Mouse (Mus musculus) forebrain, embryonic 11.5 days (tissue): ENCODE measurements at regions not wholly inside any gene's neighbourhood (a gene's known extent, or its start where the extent isn't known, plus 50 kb on each side); places are given as distances from the start of the nearest gene placed in this dataset.

ENCODE experiments used
- ATAC-seq: fragments of 200-750 bp; cut with Nextera tagmentation; replicated peaks from 2 replicates; pipeline ENCODE4 v1.8.0; 2017; ENCODE audit warnings: moderate TSS enrichment; ENCODE audit not compliant: low FRiP score
- DNase-seq: peaks from one replicate; pipeline ENCODE4 v3.0.0-alpha.2; 2017; ENCODE audit warnings: low spot score
- H3K27ac ChIP-seq: fragments of 300-500 bp; sonication (generic); 2 replicates; pipeline ENCODE4 v1.5.1; 2014; ENCODE audit warnings: low read depth, low read length
- H3K27me3 ChIP-seq: fragments of 300-500 bp; sonication (generic); 2 replicates; pipeline ENCODE4 v1.6.1; 2014; ENCODE audit warnings: mild to moderate bottlenecking, low read length, mixed read lengths; ENCODE audit not compliant: control insufficient read depth, insufficient read depth
- H3K36me3 ChIP-seq: fragments of 300-500 bp; sonication (generic); 2 replicates; pipeline ENCODE4 v1.6.1; 2014; ENCODE audit warnings: mild to moderate bottlenecking, low read length, moderate library complexity, mixed read lengths; ENCODE audit not compliant: control insufficient read depth, insufficient read depth
- H3K4me1 ChIP-seq: fragments of 300-500 bp; sonication (generic); replicated peaks from 2 replicates; pipeline ENCODE4 v1.6.1; 2014; ENCODE audit warnings: low read length, mixed read lengths; ENCODE audit not compliant: control insufficient read depth, insufficient read depth
- H3K4me2 ChIP-seq: fragments of 300-500 bp; sonication (generic); 2 replicates; pipeline ENCODE4 v1.6.1; 2014; ENCODE audit warnings: low read depth, mild to moderate bottlenecking, low read length, moderate library complexity, mixed read lengths; ENCODE audit not compliant: severe bottlenecking
- H3K4me3 ChIP-seq: fragments of 300-500 bp; sonication (generic); 2 replicates; pipeline ENCODE4 v1.5.1; 2014; ENCODE audit warnings: low read depth, low read length
- H3K9ac ChIP-seq: fragments of 300-500 bp; sonication (generic); 2 replicates; pipeline ENCODE4 v1.6.1; 2014; ENCODE audit warnings: low read length
- H3K9me3 ChIP-seq: fragments of 300-500 bp; sonication (generic); 2 replicates; pipeline ENCODE4 v1.6.1; 2016; ENCODE audit warnings: low read length, mixed read lengths; ENCODE audit not compliant: control insufficient read depth
- WGBS: fragments of 180-500 bp; shearing (Covaris S2); extraction: QIAGEN DNeasy Blood & Tissue Kit; methylation state at CpG from one replicate; pipeline ENCODE4 v1.1.7; 2014; 5-methylcytosine and 5-hydroxymethylcytosine counted together

DNA sequence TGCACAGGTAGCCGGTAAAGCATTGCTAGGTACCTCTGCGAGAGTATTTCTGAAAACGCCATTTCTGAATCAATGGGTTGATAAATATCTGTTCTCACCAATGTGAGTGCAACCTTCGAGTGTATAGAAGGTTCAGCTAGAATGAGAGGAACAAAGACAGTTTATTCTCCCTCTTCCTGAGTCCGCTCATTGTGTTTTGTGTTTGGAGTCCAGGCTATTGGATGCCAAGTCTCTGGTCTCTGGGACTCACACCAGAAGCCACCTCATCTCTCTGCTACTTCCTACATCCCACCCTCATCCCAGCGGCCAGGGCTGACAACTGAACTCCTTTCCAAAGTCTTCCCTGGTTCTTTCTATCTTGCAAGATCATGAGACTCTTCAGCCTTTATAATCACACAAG is 62.7 kb downstream of the Lrrc30 start:
- no peak overlapping the region for H3K27ac ChIP-seq
- H3K36me3 ChIP-seq = no peaks in the 10 kb centered on the region
- DNase-seq (no peak), ATAC-seq (no peak)
- H3K4me3 ChIP-seq = no peak overlapping the region
- no peak overlapping the region for H3K9ac ChIP-seq
- no peaks in the 10 kb centered on the region for H3K9me3 ChIP-seq
- 92% methylated on average over 6 of the region's 6 CpGs for WGBS
- H3K4me1 ChIP-seq = no peaks in the 10 kb centered on the region
- no peaks in the 10 kb centered on the region for H3K27me3 ChIP-seq
- H3K4me2 ChIP-seq = no peak overlapping the region

DNA sequence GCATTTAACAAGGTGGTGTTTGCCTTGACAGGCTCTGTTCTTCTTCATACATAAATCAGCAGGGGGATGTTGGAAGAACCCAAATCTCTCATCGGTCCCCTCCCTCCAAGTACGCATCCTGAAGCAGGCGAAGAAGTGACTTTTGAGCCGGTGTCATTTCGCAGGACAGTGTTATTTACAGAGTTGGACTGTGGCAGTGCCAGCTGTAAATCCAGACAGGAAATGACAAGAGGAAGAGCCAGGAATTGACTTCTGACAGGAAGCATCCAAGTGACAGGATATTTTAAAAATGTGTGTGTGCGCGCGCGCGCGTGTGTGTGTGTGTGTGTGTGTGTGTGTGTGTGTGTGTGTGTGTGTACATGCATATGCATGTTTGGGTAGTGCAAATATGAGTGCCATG is 66.3 kb downstream of the Lrrc30 start:
- WGBS = 90% methylated on average over 11 of the region's 11 CpGs
- Histone ChIP-seq H3K27me3 (no peaks in the 10 kb centered on the region), H3K9me3 (no peaks in the 10 kb centered on the region), H3K4me2 (no peak overlapping the region), H3K4me3 (no peak overlapping the region), H3K27ac (no peak overlapping the region), H3K9ac (no peak overlapping the region), H3K36me3 (no peaks in the 10 kb centered on the region), H3K4me1 (no peaks in the 10 kb centered on the region)
- no peak for ATAC-seq
- DNase-seq = no peak

DNA sequence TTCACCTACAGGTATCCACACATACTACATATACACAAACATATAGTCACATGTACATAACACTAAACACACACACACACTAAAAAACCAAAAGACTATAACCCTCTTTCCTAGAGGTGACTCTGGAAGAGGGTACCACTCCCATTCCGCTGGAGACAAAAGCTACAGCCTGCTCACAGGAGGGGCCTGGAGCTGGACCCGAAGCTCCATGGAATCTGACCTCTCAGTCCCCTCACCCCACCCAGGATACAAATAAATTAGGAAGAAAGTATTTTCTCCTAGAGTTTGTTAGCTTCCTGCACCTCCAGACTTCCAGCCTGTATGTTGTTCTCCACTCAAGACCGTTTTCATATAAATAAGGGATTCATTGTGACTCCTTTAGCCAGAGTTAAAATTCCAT is 66.8 kb downstream of the Lrrc30 start:
- Histone ChIP-seq H3K4me2 (no peak overlapping the region), H3K9ac (no peak overlapping the region), H3K9me3 (no peaks in the 10 kb centered on the region), H3K27me3 (no peaks in the 10 kb centered on the region), H3K4me1 (no peaks in the 10 kb centered on the region), H3K36me3 (no peaks in the 10 kb centered on the region), H3K4me3 (no peak overlapping the region), H3K27ac (no peak overlapping the region)
- DNase-seq (no peak), ATAC-seq (no peak)
- WGBS = 53% methylated on average over 3 of the region's 3 CpGs

DNA sequence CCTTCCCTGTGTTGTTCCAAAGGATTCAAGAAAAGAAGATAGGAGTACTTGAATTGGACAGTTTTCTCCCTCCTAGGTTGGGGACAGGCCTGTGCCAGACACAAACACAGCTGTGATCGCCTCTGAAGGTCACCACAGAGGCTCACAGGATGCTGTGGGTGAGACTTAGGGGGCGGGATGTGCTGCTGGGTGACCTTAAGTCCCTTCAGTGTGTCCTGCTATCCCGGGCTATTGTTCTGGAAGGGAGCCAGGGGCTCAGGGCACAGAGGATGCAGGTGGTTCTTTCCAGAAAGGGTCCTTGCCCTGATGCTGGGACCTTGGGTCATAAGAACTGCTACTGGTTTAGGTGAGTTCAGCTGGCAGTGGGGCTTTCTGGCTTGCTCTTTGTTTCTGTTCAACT is 67.7 kb downstream of the Lrrc30 start:
- Histone ChIP-seq H3K9me3 (no peaks in the 10 kb centered on the region), H3K4me2 (no peak overlapping the region), H3K36me3 (no peaks in the 10 kb centered on the region), H3K27ac (no peak overlapping the region), H3K4me1 (no peaks in the 10 kb centered on the region), H3K4me3 (no peak overlapping the region), H3K27me3 (no peaks in the 10 kb centered on the region), H3K9ac (no peak overlapping the region)
- 63% methylated on average over 3 of the region's 3 CpGs for WGBS
- ATAC-seq = no peak
- DNase-seq = no peak

DNA sequence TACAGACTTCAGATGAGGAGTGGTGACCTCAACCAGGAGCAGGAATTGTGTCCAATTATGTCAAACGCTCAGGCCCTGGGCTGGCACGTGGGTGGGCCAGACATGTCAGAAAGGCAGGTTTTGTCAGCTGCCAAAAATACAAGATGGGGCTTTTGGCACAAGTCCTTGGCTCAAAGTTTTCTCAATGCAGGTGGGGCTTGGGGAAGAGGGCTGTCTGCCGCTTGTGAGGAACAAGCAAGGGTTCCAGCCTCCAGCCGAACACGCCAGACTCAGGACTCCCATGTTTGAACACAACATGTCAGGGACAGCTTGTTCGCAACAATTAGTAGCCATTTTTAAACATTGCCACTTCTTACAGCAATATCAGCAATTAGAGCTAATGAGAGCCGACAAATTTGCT is 69.5 kb downstream of the Lrrc30 start:
- Histone ChIP-seq H3K27ac (no peak overlapping the region), H3K4me2 (no peak overlapping the region), H3K9ac (no peak overlapping the region), H3K4me3 (no peak overlapping the region), H3K4me1 (no peaks in the 10 kb centered on the region), H3K27me3 (no peaks in the 10 kb centered on the region), H3K9me3 (no peaks in the 10 kb centered on the region), H3K36me3 (no peaks in the 10 kb centered on the region)
- 82% methylated on average over 7 of the region's 7 CpGs for WGBS
- no peak for DNase-seq
- ATAC-seq = no peak

DNA sequence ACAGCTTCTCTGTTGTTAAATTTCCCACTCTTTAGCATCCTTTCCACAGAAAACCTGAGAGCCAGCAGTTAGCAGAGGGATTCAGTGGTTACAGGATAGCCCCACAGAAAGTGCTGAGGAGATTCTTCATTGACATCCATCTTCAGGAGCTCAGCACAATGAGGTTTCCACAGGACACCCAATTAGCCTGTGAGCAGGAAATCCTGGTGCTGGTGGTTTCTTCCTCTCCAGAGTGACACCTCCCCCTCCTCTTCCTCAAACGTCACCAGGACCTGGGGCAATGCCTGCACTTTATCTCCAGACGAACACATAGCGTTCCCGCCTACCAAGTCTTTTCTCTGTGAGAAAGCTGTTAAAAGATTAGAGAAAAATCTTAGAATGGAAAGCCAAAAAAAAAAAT is 70.7 kb downstream of the Lrrc30 start:
- no peak for DNase-seq
- ATAC-seq = no peak
- no peak overlapping the region for H3K9ac ChIP-seq
- no peaks in the 10 kb centered on the region for H3K27me3 ChIP-seq
- H3K27ac ChIP-seq = no peak overlapping the region
- no peak overlapping the region for H3K4me3 ChIP-seq
- no peaks in the 10 kb centered on the region for H3K4me1 ChIP-seq
- H3K4me2 ChIP-seq = no peak overlapping the region
- H3K9me3 ChIP-seq = no peaks in the 10 kb centered on the region
- no peaks in the 10 kb centered on the region for H3K36me3 ChIP-seq
- WGBS = 88% methylated on average over 4 of the region's 4 CpGs

DNA sequence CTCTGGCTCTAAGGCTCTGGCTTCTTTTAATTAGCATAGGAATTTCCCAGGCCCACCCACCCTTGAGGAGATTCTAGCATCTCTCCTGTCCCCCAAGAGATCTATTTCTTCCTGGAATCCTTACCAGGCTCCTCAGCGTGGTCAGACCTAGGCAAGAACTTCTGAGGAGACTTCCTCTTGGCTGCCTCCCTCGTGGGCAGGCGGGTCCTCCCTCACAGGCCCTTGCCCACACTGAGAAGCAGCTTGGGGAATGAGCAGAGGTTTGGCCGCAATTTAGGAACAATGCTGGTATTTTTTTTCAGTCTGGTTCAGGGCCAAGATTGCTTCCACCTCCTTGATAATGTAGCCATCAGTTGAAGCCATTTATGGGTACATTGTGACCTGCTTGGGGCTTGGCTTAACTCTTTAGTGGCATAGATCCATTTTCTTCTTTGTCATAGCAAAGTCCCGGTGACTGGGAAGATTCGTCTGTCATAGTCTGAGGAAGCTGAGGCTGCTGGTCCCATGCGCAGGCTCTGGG is 75.1 kb downstream of the Lrrc30 start:
- no peaks in the 10 kb centered on the region for H3K9me3 ChIP-seq
- no peaks in the 10 kb centered on the region for H3K36me3 ChIP-seq
- H3K27ac ChIP-seq = no peak overlapping the region
- H3K4me3 ChIP-seq = no peak overlapping the region
- no peaks in the 10 kb centered on the region for H3K27me3 ChIP-seq
- DNase-seq (no peak), ATAC-seq (no peak)
- no peak overlapping the region for H3K9ac ChIP-seq
- H3K4me1 ChIP-seq = no peaks in the 10 kb centered on the region
- no peak overlapping the region for H3K4me2 ChIP-seq
- WGBS = 77% methylated on average over 7 of the region's 7 CpGs

DNA sequence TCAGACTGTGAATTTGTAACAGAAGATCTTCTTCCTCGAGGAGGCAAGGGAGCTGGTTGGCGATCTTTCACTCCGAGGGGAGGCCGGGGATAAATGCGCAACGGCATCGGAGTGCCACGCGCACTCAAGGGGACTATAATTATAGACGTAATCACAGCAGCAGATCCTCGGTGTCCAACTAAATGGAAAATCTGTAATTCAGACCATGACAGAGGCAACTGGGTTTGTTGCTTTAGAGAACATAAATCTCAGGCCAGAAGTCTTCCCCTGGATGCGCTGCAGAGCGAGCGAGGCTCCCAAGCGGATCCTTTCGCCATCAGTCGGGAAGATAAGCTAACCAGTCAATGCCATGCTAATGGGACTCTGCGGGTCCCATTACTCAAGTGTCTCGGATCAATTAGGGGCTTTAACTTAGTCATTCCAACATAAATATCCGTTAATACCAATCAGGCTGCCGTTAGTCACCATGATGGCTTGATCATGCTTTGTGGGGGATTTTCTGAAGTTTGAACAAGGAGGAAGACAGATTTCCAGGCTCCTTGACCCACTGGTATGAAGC is 79.9 kb downstream of the Lrrc30 start:
- Histone ChIP-seq H3K4me3 (no peak overlapping the region), H3K36me3 (no peaks in the 10 kb centered on the region), H3K9ac (no peak overlapping the region), H3K4me1 (no peaks in the 10 kb centered on the region), H3K27me3 (no peaks in the 10 kb centered on the region), H3K27ac (no peak overlapping the region), H3K9me3 (no peaks in the 10 kb centered on the region), H3K4me2 (no peak overlapping the region)
- WGBS = 92% methylated on average over 21 of the region's 21 CpGs
- ATAC-seq (no peak), DNase-seq (no peak)

DNA sequence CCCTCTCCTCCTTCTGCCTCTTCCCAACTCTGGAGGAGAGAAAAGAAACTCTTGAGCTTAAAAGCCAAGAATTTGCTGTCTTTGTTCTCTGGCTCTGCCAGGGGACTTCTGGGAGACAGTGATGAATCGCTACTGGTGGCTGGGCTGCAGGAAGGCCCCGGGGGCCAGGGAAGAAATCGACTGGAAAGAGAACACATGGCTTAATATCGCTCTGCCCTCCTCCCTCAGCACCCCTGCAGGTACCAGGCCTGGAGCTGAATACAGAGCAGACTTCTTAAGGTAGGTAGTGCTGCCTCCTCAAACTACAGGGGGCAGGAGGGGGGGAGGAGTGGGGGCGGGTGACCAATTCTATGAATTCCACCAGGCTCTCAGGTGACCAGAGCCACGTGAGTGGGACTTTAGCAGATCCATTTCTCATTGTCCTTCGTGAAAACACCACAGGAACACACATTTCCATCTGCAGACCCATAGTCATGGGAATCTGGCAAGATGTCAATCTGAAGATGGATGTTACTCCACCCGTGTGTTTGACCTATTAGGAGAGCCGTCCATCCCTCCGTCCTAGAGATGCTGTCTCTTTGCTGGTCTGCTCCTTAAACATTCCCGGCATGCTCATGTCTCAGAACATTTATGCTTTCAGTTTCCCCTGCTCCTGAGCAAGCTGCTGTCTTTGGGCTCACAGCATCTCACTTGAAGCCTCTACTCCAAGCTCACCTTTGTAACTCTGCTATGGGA is 83.4 kb downstream of the Lrrc30 start:
- Histone ChIP-seq H3K27me3 (no peaks in the 10 kb centered on the region), H3K4me1 (no peaks in the 10 kb centered on the region), H3K9me3 (no peaks in the 10 kb centered on the region), H3K4me2 (no peak overlapping the region), H3K27ac (no peak overlapping the region), H3K4me3 (no peak overlapping the region), H3K36me3 (no peaks in the 10 kb centered on the region), H3K9ac (no peak overlapping the region)
- ATAC-seq (no peak), DNase-seq (no peak)
- 53% methylated on average over 11 of the region's 11 CpGs for WGBS
